Mouse (Mus musculus) retina, postnatal 7 days (tissue): ENCODE results near the gene Prlhr.

ENCODE experiments used
- DNase-seq: peaks from one replicate; pipeline ENCODE4 v3.0.0-alpha.2; 2012; ENCODE audit warnings: low read depth, low spot score

Prlhr gene

DNA sequence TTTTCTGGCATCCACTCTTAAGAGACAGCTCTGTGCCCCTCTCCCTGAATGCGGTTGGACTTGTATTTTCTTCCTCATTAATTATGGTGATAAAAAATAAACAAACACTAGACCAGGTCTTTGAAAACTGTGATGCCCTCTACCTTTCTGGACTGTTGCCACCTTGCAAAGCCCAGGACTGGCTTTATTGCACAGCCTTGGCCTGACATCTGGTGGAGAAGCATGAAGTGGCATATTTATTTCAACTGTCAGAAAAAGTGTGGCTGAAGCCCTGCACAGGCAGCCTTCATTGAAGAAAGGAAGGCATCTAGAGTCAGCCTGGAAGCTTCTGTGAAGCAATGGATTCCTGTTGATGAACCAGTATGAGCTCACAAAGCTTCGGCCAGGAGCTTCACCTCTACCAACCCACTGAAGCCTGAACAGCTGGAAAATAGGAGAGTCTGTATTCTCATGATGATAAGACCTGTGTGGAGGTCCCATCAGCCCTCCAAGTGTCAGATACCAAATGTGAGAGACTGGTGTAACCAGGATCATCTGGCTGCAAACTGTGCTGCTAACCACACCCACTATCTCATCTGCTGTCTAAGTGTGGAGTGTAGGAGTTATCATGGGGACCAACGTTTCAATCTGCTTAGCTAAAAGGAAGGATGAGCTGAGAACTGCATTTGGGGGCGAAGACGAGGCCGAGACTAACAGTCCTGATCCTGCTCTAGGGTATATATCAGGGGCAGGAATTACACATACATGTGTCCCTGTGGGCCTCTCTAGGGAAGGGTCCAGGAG is 35.6 kb downstream of the Prlhr start:
- DNase-seq = no peak

DNA sequence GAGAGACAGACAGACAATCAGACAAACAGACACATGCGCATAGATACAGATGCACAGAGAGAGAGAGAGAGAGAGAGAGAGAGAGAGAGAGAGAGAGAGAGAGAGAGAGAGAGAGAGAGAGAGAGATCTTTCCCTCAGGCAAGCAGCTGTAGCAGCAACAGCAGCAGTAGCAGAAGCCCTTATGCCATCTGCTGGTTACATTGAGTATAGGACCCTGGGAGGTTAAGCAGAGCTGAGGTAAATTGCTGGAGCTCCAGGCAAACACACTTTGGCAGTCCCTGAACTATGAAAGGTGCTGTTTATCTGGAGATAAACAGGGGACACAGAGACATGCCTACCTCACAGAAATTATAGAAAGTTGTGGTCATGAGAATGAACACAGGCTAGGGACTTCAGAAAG is 50.5 kb downstream of the Prlhr start:
- DNase-seq = no peak
